Mouse (Mus musculus) intestine, postnatal 0 days (tissue): ENCODE data around the gene Nfatc2ip. TPM values are rescaled to one million over a fixed set of nuclear protein-coding genes. Genes with fewer than 3 reads are reported as not detected.

ENCODE experiments used
- ATAC-seq: fragments of 200-750 bp; cut with Nextera tagmentation; 2 replicates; pipeline ENCODE4 v1.8.0; 2017; ENCODE audit warnings: mild to moderate bottlenecking, moderate TSS enrichment, moderate library complexity
- H3K27ac ChIP-seq: fragments of 300-500 bp; sonication (generic); 2 replicates; pipeline ENCODE4 v1.5.1; 2014; ENCODE audit warnings: mild to moderate bottlenecking, low read depth, low read length, moderate library complexity
- H3K27me3 ChIP-seq: fragments of 300-500 bp; sonication (generic); replicated peaks from 2 replicates; pipeline ENCODE4 v1.6.1; 2014; ENCODE audit warnings: low read length, mixed read lengths; ENCODE audit not compliant: control insufficient read depth, insufficient read depth
- H3K36me3 ChIP-seq: fragments of 300-500 bp; sonication (generic); 2 replicates; pipeline ENCODE4 v1.6.1; 2014; ENCODE audit warnings: mild to moderate bottlenecking, moderate library complexity; ENCODE audit not compliant: control insufficient read depth, insufficient read depth
- H3K4me1 ChIP-seq: fragments of 300-500 bp; sonication (generic); replicated peaks from 2 replicates; pipeline ENCODE4 v1.6.1; 2014; ENCODE audit warnings: antibody characterized with exemption, low read length, mixed read lengths; ENCODE audit not compliant: control insufficient read depth, insufficient read depth
- H3K4me2 ChIP-seq: fragments of 300-500 bp; sonication (generic); replicated peaks from 2 replicates; pipeline ENCODE4 v1.6.1; 2014; ENCODE audit warnings: low read depth, mild to moderate bottlenecking, moderate library complexity
- H3K4me3 ChIP-seq: fragments of 300-500 bp; sonication (generic); 2 replicates; pipeline ENCODE4 v1.5.1; 2014; ENCODE audit warnings: low read depth, low read length
- H3K9ac ChIP-seq: fragments of 300-500 bp; sonication (generic); 2 replicates; pipeline ENCODE4 v1.6.1; 2014; ENCODE audit warnings: mild to moderate bottlenecking, low read depth, low read length
- H3K9me3 ChIP-seq: fragments of 300-500 bp; sonication (generic); 2 replicates; pipeline ENCODE4 v1.6.1; 2016; ENCODE audit warnings: mixed run types; ENCODE audit not compliant: control insufficient read depth
- CTCF ChIP-seq: sonication (generic); IDR thresholded peaks from 2 replicates; pipeline ENCODE4 v1.5.1; 2016; ENCODE audit warnings: low read depth, mild to moderate bottlenecking, control low read depth, antibody characterized with exemption, moderate library complexity
- WGBS: fragments of 180-500 bp; shearing (Covaris S2); extraction: QIAGEN DNeasy Blood & Tissue Kit; methylation state at CpG from one replicate; pipeline ENCODE4 v1.1.7; 2014; 5-methylcytosine and 5-hydroxymethylcytosine counted together
- polyA plus RNA-seq: library from polyadenylated mRNA; unstranded; fragments of >200 nt; fragmentation: Nextera tagmentation; extraction: Ambion mirVana; gene quantifications from 2 replicates; pipeline ENCODE4 v1.2.1, GENCODE M21; 2015

The Nfatc2ip gene
- polyA plus RNA-seq, 1 experiment from 2014 or later = 2.1 TPM

DNA sequence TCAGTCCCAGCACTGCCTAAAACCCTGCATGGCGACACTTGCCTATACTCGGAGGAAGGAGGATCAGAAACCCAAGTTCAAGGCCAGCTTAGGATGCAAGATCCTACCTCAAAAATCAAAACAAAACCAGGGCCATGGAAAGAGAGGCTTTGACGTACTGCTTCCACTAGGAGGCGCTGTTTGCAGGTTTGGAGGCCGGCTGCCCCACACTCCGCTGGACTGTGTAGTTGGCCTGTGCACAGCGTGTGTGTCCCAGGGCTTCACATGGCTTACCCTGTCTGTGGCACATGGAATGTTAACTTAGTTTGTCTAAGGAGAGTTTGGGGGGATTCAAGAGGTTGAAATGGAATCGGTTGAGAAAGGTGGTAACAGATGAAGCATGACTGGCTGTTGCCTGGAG is 40.3 kb upstream of the Nfatc2ip start:
- no peak overlapping the region for H3K4me2 ChIP-seq
- ATAC-seq = no peak
- no peak overlapping the region for H3K4me3 ChIP-seq
- H3K27ac ChIP-seq = no peak overlapping the region
- peak; percentile 94 for TF ChIP-seq CTCF
- H3K9me3 ChIP-seq = no peaks in the 10 kb centered on the region
- H3K4me1 ChIP-seq = no peaks in the 10 kb centered on the region
- peaks cover 26% of the 10 kb centered on the region; the same call in 1 of the 2 replicates for H3K36me3 ChIP-seq
- WGBS = 17% methylated on average over 8 of the region's 8 CpGs
- H3K9ac ChIP-seq = no peak overlapping the region
- H3K27me3 ChIP-seq = no peaks in the 10 kb centered on the region

DNA sequence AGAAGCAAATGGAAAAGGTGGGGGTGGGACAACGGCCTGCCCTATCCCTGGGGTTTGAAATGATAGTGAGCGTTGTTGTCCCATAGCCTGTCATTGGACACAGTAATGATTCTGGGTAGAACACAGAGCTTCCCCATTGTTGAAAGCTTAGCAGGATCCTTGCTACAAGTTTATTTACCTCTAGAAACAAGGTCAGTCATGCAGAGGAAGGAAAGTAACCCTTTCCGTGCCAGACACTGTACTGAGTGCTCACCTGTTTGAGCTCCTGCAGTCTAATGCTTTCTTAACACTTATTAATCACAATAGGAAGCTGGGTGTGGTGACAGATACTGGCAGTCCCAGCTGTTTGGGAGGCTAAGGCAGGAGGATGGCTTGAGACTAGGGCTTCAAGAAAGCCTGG is 39.3 kb upstream of the Nfatc2ip start:
- ATAC-seq = no peak
- Histone ChIP-seq H3K36me3 (peaks cover 27% of the 10 kb centered on the region; the same call in 1 of the 2 replicates), H3K4me3 (no peak overlapping the region), H3K4me1 (no peaks in the 10 kb centered on the region), H3K27me3 (no peaks in the 10 kb centered on the region), H3K27ac (no peak overlapping the region), H3K4me2 (no peak overlapping the region), H3K9ac (no peak overlapping the region), H3K9me3 (no peaks in the 10 kb centered on the region)
- TF ChIP-seq CTCF = no peak
- WGBS = 84% methylated on average over 3 of the region's 3 CpGs

DNA sequence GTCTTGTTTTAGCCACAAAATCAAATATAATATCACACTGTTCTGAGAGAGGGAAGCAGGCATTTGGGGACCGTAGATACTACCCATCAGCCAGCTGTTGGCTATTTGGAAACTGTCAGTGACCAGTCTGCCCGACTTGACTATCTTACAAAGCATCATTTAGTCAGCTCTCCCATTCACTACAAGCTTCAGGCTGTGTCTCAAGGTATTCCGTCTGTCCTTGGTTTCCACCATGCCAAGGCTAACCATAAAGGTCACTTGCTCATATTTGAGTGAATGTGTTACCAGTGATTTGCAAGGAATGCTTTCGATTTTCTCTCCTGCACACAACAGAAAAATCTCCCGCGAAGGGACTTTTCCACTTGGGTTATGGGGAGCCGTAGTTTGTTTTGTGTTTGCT is 38.2 kb upstream of the Nfatc2ip start:
- no peak for TF ChIP-seq CTCF
- H3K27me3 ChIP-seq = no peaks in the 10 kb centered on the region
- 90% methylated on average over 7 of the region's 7 CpGs for WGBS

DNA sequence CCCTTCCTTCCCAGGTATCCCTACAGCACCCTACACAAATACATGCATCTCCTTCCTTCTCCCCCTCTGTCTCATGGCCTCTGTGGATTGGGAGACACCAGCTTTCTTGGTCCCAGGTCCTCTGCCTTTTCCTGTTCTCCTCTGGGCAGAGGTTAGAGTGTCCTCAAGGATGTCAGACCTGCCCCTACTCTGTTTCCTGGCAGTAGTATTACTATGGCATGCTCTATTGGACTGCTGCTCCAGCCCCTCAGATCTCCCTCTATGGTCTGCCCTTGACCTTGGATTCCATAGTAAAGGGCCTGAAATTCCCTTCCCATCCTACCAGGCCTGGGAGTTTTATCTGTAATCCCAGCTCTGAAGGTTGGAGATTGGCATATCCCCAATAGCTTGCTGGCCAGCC is 33.6 kb upstream of the Nfatc2ip start:
- ATAC-seq = no peak
- Histone ChIP-seq H3K4me3 (no peak overlapping the region), H3K36me3 (peaks cover 15% of the 10 kb centered on the region; the same call in 1 of the 2 replicates), H3K9ac (no peak overlapping the region), H3K27me3 (no peaks in the 10 kb centered on the region), H3K4me2 (no peak overlapping the region), H3K9me3 (no peaks in the 10 kb centered on the region), H3K27ac (no peak overlapping the region), H3K4me1 (peaks cover 5% of the 10 kb centered on the region; the same call in 1 of the 2 replicates)
- no peak for TF ChIP-seq CTCF

More for the DNA sequence above, 38.2 kb upstream of the Nfatc2ip start:
- Histone ChIP-seq H3K9ac (no peak overlapping the region), H3K4me3 (no peak overlapping the region), H3K9me3 (no peaks in the 10 kb centered on the region), H3K27ac (no peak overlapping the region), H3K4me2 (no peak overlapping the region), H3K36me3 (peaks cover 22% of the 10 kb centered on the region; the same call in 1 of the 2 replicates), H3K4me1 (peaks cover 2% of the 10 kb centered on the region; the same call in 1 of the 2 replicates)
- no peak for ATAC-seq

DNA sequence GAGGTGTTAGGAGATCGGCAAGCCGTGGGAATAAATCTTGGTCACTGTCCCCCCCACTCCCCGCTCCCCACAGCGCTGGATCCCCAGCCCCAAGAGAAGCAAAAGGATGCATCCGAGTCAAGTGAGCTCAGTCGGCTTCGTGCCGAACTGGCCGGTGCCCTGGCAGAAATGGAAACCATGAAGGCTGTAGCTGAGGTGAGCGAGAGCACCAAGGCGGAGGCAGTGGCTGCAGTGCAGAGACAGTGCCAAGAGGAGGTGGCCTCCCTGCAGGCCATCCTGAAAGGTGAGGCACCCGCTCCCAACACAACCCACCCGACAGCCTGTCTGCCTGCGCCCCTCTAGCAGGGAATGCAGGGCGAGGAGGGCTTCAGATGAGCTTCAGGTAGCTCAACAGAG is 33.0 kb upstream of the Nfatc2ip start:
- H3K4me3 ChIP-seq = peak overlapping the region; percentile 62
- no peaks in the 10 kb centered on the region for H3K9me3 ChIP-seq
- no peak for TF ChIP-seq CTCF
- no peak overlapping the region for H3K27ac ChIP-seq
- H3K9ac ChIP-seq = peak overlapping the region; percentile 66
- peak overlapping the region; percentile 79 for H3K4me2 ChIP-seq
- WGBS = 32% methylated on average over 15 of the region's 15 CpGs
- peaks cover 5% of the 10 kb centered on the region; the same call in 1 of the 2 replicates for H3K4me1 ChIP-seq
- 0 out of 2 replicates have a peak, but pooled peaks have one; percentile 3 for ATAC-seq
- H3K27me3 ChIP-seq = no peaks in the 10 kb centered on the region
- H3K36me3 ChIP-seq = peaks cover 14% of the 10 kb centered on the region; the same call in 1 of the 2 replicates

DNA sequence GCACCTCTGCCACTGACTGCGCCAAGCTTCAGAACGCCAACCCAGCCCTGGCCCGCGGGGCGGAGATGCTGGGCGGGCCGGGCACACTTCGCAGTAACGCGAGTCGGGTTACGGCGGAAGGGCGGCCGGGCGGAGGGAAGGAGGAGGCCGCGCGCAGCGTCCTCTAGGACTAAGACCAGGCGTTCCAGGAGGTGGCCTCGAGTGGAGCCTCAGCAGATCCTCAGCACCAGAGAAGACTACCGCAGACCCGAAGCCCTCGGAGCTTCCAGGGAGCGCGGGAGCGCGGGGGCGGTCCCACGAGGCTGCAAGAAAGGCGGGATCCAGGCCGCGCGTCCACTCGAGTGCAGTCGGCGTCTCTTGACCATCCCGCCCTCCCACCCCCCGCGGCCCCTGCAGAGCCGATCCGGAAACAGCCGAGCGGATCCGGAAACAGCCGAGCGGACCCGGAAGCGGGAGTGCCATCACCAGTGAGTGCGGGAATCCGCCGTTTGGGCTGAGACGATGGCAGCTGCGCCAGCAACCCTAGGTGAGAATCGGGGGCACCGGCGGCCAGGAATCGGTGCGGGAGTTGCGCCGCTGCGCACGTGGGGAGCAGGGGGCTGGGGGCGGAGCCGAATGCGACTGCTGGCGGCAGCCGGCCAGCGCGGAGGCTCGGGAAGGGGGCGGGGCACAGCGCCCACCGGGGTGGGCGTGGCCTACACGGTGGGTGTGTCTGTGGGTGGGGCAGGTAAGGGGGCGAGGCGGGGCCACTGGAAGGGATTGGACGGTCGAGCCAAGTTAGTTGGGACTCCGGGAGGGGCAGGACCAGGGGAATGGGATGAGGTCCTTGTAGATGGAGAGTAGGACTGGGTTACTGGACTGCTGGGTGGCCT is 32.3 kb upstream of the Nfatc2ip start, which contains the start of gene Rabep2:
Gene Rabep2, plus strand, starts transcription at position 129 of the 872 bp plus-strand sequence.
- Histone ChIP-seq H3K4me2 (peak within 1 kb of the TSS; percentile 79), H3K36me3 (peaks cover 9% of the 10 kb centered on the region; the same call in 1 of the 2 replicates), H3K4me3 (peak within 1 kb of the TSS; percentile 62), H3K9me3 (no peaks in the 10 kb centered on the region), H3K9ac (peak within 1 kb of the TSS; percentile 66), H3K27me3 (no peaks in the 10 kb centered on the region), H3K4me1 (peaks cover 5% of the 10 kb centered on the region; the same call in 1 of the 2 replicates), H3K27ac (peak within 1 kb of the TSS; percentile 84)
- under 1% methylated on average over 82 of the region's 82 CpGs for WGBS
- no peak for TF ChIP-seq CTCF
- ATAC-seq = peak; percentile 89
